Mouse (Mus musculus): ENCODE results near the gene Ldlrad3.

- TF ChIP-seq POLR2A (IDR thresholded peaks at IDR 0.05; ENCODE audit: low read depth, low read length), result no peak
- no peak for TF ChIP-seq CTCF (conservative IDR thresholded peaks at IDR 0.05; ENCODE audit: insufficient read depth, insufficient read length, low read depth, low read length)
Measured at GRCm38 (mm10) chr2:102052353-102052752, 133.8 kb downstream of the Ldlrad3 start.

All from kidney, adult 2 months (tissue).